Mouse (Mus musculus): ENCODE data around the gene Zfp740. TPM values are rescaled to one million over a fixed set of nuclear protein-coding genes. Genes with fewer than 3 reads are reported as not detected.
"Not testable (repeated sequence)": the region's sequence is repeated elsewhere in the genome, so short reads cannot be mapped to it uniquely, and the experiment has no call there.

Gene Zfp740
- total RNA-seq, 1 experiment from 2014 or later, result 58.4 TPM

DNA sequence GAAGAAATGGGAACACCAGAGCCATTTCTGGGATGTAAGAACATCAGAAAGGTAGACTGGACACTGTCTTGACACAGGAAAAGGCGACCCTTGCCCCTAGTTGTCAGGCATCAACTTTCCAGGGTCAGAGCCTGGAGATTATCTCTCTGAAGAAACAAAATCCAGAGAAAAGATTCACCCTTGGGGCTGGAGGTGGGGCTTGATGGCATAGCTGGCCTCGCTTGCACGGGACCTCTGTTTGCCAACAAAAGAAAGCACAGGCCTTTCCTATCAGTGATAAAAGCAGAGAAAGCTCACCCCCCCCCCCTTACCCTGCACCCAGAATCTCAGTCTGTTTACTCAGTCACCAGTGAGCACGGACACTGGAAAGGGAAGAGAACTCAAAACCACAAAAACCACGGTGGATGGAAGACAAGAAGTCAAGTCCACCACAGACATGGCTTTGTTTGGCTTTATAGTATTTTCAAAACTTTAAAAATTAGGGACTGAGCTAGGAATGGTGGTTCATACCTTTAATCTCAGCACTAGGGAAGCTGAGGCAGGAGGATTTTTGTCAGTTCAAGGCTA is 10.1 kb upstream of the Zfp740 start:
- no peak for DNase-seq

DNA sequence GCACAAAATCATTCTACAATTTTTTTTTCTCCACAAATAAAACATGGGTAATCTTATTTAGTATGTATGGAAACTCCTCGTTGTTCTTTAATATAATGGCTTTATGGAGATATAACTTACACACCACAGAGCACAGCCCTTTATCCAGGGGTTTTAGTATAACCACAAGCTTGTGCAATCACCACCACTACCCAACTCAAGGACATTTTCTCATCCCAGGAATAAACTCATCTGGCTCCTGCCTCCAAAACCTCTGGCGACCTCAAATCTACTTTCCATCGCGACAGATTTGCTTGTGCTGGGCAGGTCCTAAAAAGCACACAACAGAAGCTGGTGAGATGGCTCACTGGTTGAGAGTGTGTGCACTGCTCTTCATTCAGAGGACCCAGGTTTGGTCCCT is 9.4 kb upstream of the Zfp740 start:
- no peak for DNase-seq

DNA sequence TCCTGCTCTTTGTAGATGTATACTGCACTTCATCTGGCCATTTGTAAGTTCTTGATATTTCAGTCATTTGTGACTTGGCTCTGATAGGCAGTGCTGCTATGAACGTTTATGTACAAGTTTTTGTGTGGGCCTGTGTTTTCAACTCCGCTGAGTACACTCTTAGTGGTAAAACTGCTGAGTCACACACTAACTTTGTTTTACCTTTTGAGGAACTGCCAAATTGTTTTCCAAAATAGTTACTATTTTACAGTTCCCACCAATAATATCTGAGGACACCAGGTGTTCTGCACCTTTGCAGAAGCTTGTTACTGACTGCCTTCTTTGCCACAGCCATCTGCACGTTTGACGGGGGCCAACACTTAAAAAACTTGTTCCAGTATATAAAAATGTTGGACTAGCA is 8.6 kb upstream of the Zfp740 start:
- no peak for DNase-seq

DNA sequence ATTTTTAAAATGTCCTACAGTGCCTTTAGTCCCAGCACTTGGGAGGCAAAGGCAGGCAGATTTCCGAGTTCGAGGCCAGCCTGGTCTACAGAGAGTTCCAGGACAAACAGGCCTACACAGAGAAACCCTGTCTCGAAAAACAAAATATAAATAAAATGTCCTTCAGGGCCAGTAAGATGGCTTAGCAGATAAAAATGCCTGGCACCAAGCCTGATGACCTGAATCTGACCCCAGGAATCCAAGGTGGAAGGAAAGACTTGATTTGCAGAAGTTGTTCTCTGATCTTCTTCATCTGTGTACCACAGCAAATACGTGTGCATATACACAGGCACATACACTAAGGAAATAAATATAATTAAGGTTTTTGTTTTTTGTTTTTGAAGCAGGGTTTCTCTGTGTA is 7.7 kb upstream of the Zfp740 start:
- peak; percentile 55 for DNase-seq

DNA sequence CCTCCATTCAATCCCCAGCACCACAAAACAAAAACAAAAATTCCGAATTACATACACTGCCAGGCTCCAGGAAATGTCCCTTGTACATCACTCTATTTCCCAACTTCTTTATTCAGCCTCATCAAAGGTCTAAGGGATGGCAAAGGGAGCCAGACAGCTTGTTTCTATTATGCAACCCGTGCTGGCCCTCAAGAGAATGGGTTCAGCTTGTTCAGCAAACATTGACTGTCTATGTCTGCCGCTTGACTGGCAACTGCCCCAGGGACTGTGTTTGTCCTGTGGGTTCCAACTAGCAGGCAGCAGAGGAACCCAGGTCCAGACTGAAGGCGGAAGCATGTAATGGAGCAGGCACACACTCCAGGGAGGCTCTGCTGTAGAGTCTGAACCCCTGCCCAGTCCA is 4.2 kb upstream of the Zfp740 start:
- DNase-seq, result no peak

DNA sequence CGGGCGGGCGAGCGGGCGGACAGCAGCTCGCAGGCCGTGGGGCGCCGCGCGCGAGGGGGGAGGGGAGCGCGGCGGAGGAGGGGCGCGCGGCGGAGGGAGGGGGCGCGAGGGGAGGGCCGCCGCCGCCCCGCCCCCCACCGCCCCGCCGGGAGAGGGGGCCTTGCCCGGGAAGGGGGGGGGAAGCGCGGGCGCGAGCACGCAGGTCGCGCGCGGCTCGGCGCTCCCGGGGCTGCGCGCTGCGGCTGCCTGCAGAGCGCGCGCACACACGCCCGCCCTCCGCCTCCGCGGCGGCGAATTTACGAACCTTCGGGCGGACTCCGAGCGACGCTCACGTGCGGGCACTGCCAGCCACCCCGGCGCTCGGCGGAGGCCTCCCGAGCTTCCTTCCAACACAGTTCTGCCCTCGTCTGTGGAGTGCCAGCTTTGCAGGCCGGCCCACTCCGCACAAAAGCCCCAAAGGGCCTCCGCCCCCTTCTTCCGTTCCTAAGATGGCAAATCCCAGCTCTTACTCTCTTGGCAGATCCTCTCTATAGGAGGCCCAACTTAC is 859 bp downstream of the Zfp740 start:
- peak; percentile 83 for DNase-seq

DNA sequence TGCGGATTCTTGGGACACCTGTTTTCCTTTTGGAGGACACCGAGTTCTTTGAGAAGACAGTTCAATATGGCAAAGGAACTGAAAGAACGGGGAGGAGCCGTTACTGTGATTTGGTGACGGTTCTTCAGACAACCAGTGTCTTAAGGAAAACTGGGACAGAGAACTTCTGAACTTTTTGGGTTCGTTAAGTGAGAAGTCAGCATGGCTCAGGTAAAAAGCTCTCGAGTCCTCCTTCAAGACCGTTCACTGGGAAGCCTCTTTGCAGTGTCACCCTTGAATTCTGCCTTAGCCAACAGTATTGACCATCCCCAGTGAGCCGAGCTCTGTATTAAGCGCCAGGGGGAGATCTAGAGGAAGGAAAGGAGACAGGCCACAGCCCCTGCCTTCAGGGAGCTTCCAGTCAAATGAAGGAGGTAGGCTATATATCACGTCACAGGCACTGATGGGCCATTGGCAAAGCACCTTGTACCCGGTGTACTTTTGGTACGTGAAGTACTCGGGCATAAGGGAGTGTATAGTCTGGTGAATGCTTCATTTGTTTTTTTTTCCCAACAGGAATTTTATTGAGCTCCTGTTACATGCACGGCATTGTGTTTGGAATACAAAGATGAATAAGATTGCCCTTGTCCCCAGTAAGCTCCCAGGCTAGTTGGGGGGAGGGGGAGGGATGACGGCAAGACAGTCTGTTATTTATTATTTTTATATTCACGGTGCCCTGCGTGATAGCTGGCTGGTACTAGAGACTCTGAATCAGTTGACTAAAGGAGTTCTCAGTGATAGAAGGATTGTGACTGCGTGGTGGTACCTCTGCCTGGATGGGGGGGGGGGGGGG is 1.8 kb downstream of the Zfp740 start, which contains the start of gene Csad:
Gene Csad, minus strand, starts transcription at position 51 of the 832 bp plus-strand sequence.
- peak; percentile 51 for DNase-seq

DNA sequence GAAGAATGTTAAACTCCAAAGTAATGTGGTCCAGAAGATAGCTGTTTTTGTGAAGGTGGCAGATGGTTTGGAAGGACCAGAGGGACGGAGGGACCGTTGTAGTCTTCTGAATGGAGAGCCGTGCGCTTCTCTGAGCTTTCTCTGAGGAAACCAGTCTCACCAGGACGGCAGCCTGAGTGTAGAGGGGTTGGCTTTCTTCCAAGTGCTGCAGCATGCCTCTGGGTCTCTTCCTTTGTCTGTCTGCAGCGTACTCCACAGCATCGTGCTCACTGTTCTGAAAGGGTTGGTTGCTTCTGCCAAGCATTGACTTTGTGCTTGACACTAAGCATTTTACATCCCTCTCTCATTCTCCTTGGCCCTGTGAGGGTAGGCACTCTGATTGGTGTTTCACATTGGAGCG is 2.7 kb downstream of the Zfp740 start:
- peak; percentile 30 for DNase-seq

DNA sequence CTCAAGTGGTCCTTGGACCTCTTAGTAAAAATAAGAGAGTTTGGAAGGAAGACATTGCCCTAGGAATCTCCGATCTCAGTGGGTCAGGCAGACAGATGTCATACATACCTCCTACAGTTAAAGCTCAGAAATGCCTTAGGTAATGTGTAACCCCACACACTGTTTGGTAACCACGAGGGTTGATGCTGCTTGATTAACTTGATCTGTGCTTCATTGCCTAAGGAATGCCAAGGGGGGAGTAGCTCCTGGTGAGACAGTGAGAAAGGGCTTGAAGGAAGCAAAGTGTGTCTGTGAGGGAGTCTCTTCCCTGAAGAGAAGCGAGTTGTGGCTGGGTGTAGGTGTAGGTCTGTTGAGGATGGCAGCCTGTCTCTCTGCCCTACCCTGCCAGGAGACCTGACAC is 4.3 kb downstream of the Zfp740 start:
- no peak for DNase-seq

DNA sequence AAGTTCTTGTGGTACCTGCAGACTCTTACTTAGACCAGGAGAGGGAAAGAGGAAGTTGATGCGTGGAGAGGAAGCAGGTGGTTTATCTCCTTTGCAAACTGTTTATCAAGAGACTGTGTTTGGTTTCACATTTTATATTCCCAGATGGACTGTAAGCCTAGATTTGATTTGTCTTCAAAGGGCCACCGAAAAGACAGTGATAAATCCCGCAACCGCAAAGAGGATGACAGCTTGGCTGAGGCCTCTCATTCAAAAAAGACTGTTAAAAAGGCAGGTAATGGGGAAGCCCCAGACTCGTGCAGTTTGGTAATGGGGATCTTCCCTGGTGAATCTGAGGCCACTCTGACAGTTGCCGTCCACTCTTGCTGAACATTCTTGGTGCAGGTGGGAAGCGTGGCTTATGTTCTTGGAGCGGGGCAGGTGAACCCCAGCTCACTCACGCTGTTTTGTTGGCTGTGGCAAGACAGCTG is 5.1 kb downstream of the Zfp740 start:
- no peak for DNase-seq

DNA sequence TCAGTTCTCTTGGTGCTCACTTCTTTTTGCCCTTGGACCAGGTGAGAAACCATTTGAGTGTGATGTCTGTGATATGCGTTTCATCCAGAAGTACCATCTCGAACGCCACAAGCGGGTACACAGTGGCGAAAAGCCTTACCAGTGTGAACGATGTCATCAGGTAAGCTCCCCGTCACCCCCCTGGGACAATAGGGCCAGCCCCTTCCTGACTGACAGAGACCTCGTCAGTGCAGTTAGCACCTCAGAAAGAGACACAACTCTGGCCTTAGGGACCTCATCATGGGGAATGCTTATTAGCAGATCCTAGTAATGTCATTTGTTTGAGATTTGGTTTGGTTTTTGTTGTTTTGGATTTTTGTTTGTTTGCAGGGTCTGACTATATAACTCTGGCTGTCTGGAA is 6.1 kb downstream of the Zfp740 start:
- no peak for DNase-seq

DNA sequence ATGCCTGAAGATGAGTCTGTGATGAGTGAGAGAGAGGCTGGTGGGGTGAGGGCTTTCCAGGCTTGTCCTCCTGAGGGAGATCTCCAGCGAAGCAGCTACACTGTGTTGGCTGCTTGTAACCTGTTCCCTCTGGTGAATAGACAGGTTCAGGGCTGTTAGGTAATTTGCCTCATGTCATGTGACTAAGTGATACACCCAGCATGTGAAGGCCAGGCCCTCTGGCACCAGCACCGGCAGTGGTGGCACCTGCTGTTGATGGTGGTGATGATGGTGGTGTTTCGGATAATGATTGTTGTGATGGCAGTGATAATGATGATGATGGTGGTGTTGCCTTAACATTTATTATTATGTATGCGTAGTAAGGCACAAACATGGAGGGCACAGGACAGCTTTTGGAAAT is 7.8 kb downstream of the Zfp740 start:
- peak; percentile 26 for DNase-seq

DNA sequence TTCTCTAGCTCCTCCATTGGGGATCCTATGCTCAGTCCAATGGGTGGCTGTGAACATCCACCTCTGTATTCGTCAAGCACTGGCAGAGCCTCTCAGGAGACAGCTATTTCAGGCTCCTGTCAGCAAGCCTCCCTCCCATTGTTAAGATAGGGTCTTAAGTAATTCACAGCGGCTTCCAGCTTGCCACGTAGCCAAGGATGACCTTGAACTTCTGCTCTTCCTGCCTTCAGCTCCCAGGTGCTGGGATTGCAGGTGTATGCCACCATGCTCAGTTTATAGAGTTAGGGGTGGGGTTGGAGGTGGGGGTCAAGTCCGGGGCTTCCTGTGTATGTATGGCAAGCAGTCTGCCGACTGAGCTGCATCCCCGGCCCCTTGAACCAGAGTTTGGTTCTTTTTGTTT is 8.8 kb downstream of the Zfp740 start:
- DNase-seq, result no peak

DNA sequence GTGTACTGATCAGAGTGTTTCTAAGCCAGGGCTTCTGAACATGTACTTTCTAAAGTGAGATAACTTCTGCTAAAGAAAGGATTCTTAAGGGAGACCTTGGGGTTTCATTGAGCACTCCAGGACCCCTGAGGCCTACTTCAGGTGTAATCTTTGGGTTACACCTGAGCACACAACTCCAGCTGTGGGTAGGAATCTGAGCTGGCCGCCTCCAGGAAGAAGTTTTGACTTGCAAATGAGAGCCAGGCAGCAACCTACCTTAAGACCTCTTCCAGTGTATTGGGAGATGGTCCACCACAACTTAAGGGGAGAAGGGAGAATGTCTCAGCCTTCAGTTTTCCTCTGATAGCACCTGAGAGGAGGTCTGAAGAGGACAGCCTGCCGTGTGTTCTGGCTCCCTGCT is 11.1 kb downstream of the Zfp740 start:
- no peak for DNase-seq

DNA sequence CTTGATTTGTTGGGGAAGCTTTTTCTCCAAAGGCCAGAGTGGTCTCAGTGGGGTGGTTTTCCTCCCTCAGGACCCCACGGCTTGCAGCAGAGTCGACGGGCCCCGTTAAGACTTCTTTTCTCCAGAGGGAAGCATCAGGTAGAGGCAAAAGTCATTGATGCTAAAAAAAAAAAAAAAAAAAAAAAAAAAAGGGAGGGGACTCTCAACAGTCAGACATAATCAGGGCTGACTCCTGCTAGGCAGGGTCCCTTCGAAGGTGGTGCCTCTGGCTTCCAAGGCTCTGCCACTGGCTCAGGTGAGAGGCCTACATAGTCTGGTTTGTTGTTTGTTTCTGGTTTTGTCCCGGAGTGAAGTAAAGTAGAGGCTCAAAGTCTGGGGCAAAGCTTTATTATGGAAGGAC is 12.6 kb downstream of the Zfp740 start:
- no peak for DNase-seq

DNA sequence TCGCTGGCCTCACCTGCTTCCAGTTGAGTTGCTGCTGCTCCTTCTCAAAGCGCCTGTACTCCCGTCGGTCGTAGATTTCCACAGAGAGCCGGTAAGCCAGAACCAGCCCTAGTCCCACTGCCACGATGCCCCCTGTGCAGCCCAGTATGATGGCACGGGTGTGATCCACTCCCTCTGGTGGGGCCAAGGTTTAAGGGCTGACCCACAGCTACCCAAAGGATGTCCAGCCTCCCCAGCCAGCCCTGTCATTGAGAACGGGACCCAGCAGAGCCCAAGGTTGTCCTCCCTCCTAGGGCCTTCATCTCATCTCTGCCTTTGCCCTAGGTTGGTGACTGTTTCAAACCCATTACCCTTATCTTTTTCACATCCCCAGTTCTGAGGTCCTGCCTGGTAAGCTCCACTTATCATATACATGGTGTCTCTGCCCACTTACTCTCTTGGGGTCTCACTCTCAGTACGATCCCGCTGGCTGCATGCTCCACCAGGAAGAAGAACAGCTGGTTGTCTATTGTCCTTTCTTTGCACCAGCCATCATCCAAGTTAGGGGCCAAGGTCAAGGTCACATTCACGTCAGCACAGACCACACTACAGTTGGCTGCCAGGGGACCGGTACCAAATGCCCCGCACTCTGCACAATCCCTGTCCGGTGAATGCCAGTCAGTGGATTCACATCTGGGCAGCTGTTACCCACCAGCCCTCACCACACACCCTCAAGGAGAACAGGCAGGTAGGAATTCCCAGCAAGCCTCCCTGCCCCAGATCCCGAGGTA is 13.6 kb downstream of the Zfp740 start:
- DNase-seq, result no peak

DNA sequence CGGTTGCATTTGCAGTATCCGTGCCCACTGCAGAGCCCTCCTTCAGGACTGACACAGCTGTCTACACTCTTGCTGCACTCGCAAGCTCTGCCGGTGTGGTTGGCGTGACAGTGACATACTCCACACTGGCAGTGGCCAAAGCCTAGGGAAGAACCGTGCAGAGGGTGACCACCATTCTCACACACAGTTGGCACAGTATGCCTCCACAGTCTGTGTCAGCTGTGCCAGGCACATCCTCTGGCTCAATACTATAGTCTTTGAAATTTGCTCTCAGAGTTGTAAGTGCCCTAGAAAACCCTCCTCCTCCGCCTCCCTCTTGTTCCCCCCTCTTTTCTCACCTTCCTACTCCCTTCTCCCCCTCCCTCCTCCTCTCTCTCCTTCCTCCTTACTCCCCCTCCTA is 14.3 kb downstream of the Zfp740 start:
- DNase-seq, result no peak

DNA sequence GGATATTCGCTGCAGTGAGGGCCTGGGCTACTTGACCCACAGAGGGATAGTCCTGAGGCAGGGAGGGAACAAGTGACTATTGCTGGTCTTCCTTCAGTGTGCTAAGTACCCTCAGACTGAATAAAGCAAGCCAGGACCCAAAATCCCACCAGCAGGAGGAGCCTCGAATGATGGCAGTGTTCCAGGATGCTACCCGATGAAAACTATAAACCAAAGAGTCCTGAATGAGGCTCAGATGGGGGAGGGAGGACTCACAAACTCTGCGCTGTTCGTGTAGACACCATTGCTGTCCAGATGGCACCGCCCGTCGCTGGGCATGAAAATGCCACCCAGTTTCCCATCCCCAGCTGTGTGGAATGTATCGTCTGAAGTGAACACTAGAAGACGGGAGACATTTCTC is 19.3 kb downstream of the Zfp740 start:
- DNase-seq, result no peak

DNA sequence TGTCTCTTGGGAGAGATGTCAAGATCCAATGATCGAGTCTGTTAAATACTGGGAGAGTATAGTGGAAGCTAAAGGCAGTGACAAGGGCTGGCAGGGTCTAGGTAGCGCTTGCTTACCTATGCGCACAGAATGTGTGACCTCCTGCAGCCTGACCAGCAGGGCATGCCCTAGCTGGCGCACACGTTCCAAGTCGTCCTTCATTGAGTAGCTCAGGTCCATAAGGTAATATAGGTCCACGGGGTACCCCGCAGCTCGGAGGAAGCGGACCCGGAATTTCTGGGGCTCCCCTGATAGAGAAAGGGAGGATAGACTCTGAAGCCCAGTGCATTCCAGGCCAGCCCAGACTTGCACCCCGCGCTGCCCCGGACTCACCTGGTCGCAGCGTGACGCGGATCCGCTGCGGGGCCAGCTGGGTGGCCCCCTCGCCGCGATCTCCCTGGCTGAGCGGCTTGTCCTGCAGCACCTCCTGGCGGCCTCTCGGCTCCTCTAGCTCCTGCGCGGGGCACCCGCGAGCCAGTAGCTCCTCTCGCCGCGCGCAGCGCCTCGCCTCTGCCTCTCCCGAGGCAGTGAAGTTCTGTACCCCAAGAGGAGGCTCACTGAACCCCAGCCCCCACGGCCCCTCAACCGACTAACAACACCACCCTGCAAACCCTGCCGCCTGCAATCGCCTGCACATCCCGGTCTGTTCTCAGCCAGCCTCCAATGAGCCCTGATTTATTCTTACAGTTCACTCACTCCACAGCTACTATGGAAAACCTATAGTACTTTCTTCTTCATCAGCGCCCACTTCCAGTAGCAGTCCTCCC is 21.3 kb downstream of the Zfp740 start:
- DNase-seq, result peak; percentile 90

DNA sequence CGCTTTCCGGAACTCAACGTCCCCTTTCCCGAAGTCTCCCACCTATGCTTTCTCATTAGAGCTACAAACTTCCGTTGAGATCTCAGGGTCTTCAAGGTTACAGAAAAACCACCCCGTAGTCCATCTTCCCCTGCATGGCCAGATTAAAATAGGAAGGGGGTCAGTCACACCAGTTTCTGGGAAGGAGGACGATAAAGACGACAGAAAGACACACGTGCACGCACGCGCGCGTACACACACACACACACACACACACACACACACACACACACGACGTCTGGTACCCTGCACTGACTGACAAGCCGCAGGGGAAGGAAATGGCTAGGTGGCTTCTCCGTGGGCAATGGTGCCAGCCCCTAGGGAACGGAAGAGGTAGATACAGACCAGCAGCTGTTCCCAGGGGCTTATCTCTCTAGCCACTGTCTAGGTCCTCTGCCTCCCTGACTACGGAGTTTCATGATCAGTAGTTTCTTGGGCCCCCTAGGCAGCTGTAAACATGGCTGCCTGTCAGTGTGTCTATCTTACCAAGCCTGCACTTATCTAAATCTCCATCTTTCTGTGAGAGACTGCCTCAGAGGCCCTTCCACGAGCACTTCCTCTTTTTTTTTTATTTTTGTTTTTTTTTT is 22.1 kb downstream of the Zfp740 start:
- DNase-seq, result peak; percentile 33

DNA sequence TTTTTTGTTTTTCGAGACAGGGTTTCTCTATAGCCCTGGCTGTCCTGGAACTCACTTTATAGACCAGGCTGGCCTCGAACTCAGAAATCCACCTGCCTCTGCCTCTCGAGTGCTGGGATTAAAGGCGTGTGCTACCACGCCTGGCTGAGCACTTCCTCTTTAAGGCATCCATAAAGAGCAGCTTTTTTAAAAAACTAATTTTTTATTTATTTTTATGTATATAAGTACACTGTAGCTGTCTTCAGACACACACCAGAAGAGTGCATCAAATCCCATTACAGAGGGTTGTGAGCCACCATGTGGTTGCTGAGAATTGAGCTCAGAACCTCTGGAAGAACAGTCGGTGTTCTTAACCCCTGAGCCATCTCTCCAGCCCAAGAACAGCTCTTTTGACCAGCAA is 22.6 kb downstream of the Zfp740 start:
- not testable (repeated sequence) for DNase-seq
